Mouse (Mus musculus) neural tube, embryonic 13.5 days (tissue): ENCODE results near the gene Myo9a. TPM values are rescaled to one million over a fixed set of nuclear protein-coding genes. Genes with fewer than 3 reads are reported as not detected.

Experiments used
- ATAC-seq: fragments of 200-750 bp; cut with Nextera tagmentation; 2 replicates; pipeline ENCODE4 v1.8.0; 2017; ENCODE audit warnings: low read depth, mild to moderate bottlenecking, moderate TSS enrichment, moderate library complexity
- H3K27ac ChIP-seq: fragments of 300-500 bp; sonication (generic); replicated peaks from 2 replicates; pipeline ENCODE4 v1.5.1; 2015; ENCODE audit warnings: moderate library complexity, mild to moderate bottlenecking, inconsistent platforms
- H3K27me3 ChIP-seq: fragments of 300-500 bp; sonication (generic); 2 replicates; pipeline ENCODE4 v1.6.1; 2015; ENCODE audit warnings: mild to moderate bottlenecking, inconsistent platforms
- H3K36me3 ChIP-seq: fragments of 300-500 bp; sonication (generic); 2 replicates; pipeline ENCODE4 v1.6.1; 2015; ENCODE audit warnings: mild to moderate bottlenecking, inconsistent platforms
- H3K4me1 ChIP-seq: fragments of 300-500 bp; sonication (generic); replicated peaks from 2 replicates; pipeline ENCODE4 v1.6.1; 2015; ENCODE audit warnings: inconsistent platforms
- H3K4me2 ChIP-seq: fragments of 300-500 bp; sonication (generic); 2 replicates; pipeline ENCODE4 v1.6.1; 2015; ENCODE audit warnings: inconsistent platforms, mild to moderate bottlenecking, moderate library complexity
- H3K4me3 ChIP-seq: fragments of 300-500 bp; sonication (generic); 2 replicates; pipeline ENCODE4 v1.5.1; 2015; ENCODE audit warnings: mild to moderate bottlenecking, inconsistent platforms
- H3K9ac ChIP-seq: fragments of 300-500 bp; sonication (generic); 2 replicates; pipeline ENCODE4 v1.6.1; 2015; ENCODE audit warnings: moderate library complexity, mild to moderate bottlenecking, inconsistent platforms
- H3K9me3 ChIP-seq: fragments of 300-500 bp; sonication (generic); 2 replicates; pipeline ENCODE4 v1.6.1; 2016; ENCODE audit warnings: inconsistent platforms
- WGBS: fragments of 180-500 bp; shearing (Covaris S2); methylation state at CpG from one replicate; pipeline ENCODE4 v1.1.7; 2015; 5-methylcytosine and 5-hydroxymethylcytosine counted together
- polyA plus RNA-seq: library from polyadenylated mRNA; unstranded; fragments of >200 nt; fragmentation: Nextera tagmentation; extraction: Ambion mirVana; gene quantifications from 2 replicates; pipeline ENCODE4 v1.2.1, GENCODE M21; 2015

The Myo9a gene
- polyA plus RNA-seq, 1 experiment from 2014 or later = 23.4 TPM

DNA sequence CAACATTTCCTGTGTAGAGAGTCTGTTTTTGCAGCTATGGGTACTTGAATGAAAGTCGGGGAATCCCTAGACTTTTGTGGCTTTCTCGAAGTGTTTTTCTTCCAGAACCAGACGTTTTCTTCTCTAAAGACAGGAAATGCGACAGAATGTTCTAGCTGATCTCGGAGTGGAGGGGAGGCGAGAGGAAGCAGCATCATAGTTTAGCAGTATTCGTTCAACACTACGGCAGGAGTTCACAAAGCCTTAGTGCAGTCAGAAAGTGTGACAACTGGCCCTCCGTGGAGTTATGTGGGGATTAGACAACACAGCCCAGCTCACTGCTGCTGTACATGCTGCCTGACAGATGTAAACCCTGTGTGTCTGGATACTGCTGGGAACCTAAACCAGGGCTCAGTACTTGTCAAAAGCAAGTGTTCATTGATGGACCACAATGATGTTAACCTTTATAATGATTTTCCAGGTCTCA lies 191.2 kb downstream of the Myo9a start:
- no peak overlapping the region for H3K27ac ChIP-seq
- H3K4me1 ChIP-seq = peaks cover 6% of the 10 kb centered on the region
- no peaks in the 10 kb centered on the region for H3K9me3 ChIP-seq
- no peak overlapping the region for H3K9ac ChIP-seq
- no peak overlapping the region for H3K4me2 ChIP-seq
- 69% methylated on average over 9 of the region's 9 CpGs for WGBS
- no peaks in the 10 kb centered on the region for H3K36me3 ChIP-seq
- no peak for ATAC-seq
- no peaks in the 10 kb centered on the region for H3K27me3 ChIP-seq
- no peak overlapping the region for H3K4me3 ChIP-seq

DNA sequence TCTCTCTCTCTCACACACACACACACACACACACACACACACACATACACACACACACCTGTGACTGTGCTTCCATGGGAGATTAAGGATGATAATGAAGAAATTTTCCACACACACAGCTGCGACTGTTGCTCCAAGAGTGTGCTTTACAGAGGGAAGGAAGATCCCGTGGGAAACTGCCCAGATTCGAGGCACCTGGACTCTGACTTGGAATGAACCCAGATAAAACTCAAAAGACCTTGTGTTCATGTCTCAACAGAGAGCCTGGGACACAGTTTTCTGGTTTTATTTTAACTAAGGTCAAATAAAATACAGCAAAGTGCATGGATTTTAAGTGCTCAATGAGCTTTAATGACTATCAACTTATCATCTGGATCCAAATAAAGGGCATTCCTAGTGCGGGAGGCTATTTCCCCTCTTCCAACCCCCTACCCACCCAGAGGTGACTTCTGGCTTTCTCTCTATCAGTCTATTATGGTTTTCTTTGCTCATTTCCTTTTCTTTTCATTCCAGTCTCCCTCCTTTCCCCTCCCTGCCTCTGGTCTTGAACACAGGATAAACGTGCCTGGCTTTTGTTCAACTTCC lies 191.9 kb downstream of the Myo9a start:
- peaks cover 6% of the 10 kb centered on the region for H3K4me1 ChIP-seq
- no peak overlapping the region for H3K4me2 ChIP-seq
- H3K9ac ChIP-seq = no peak overlapping the region
- no peak for ATAC-seq
- 49% methylated on average over 5 of the region's 5 CpGs for WGBS
- no peak overlapping the region for H3K27ac ChIP-seq
- H3K36me3 ChIP-seq = no peaks in the 10 kb centered on the region
- H3K27me3 ChIP-seq = no peaks in the 10 kb centered on the region
- H3K9me3 ChIP-seq = no peaks in the 10 kb centered on the region
- no peak overlapping the region for H3K4me3 ChIP-seq

- H3K27me3 ChIP-seq = no peaks in the 10 kb centered on the region
- H3K9me3 ChIP-seq = no peaks in the 10 kb centered on the region
- no peak overlapping the region for H3K9ac ChIP-seq
- no peak overlapping the region for H3K4me2 ChIP-seq
- no peak overlapping the region for H3K27ac ChIP-seq
- no peaks in the 10 kb centered on the region for H3K36me3 ChIP-seq
- H3K4me3 ChIP-seq = no peak overlapping the region
- peaks cover 6% of the 10 kb centered on the region for H3K4me1 ChIP-seq
- no peak for ATAC-seq
- WGBS = 87% methylated on average over 6 of the region's 6 CpGs
These were observed 193.1 kb downstream of the Myo9a start for GRCm38 (mm10) chr9:59943826-59944225.

DNA sequence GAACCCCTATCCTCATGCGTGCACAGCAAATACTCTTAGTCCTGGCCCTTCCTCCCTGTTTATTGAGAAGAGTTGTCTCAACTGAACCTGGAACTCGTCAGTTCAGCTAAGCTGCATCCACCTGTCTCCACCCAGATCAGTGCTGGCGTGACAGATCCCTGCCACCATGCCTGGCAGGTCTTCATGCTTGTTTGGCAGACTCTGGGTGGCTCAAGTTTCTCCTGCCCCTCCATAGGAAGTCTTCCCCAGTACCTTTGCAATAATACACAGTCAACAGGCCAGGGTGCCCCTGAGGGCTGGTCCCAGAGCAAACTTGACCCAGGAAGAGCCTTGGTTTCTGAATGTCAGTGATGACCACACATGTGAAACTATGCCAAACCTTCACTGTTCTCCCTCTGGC lies 194.5 kb downstream of the Myo9a start:
- no peak for ATAC-seq
- WGBS = 82% methylated on average over 3 of the region's 3 CpGs
- no peaks in the 10 kb centered on the region for H3K27me3 ChIP-seq

GRCm38 (mm10) chr9:59947271-59947670 lies 196.6 kb downstream of the Myo9a start:
- Histone ChIP-seq H3K4me2 (no peak overlapping the region), H3K4me1 (peaks cover 6% of the 10 kb centered on the region), H3K36me3 (no peaks in the 10 kb centered on the region), H3K4me3 (no peak overlapping the region), H3K27ac (no peak overlapping the region), H3K9me3 (no peaks in the 10 kb centered on the region), H3K9ac (no peak overlapping the region), H3K27me3 (no peaks in the 10 kb centered on the region)
- 90% methylated on average over 8 of the region's 8 CpGs for WGBS
- ATAC-seq = no peak

More for the DNA sequence above, 194.5 kb downstream of the Myo9a start:
- H3K4me3 ChIP-seq = no peak overlapping the region
- H3K4me1 ChIP-seq = peaks cover 6% of the 10 kb centered on the region
- no peaks in the 10 kb centered on the region for H3K9me3 ChIP-seq
- no peak overlapping the region for H3K27ac ChIP-seq
- H3K4me2 ChIP-seq = no peak overlapping the region
- no peak overlapping the region for H3K9ac ChIP-seq
- no peaks in the 10 kb centered on the region for H3K36me3 ChIP-seq

DNA sequence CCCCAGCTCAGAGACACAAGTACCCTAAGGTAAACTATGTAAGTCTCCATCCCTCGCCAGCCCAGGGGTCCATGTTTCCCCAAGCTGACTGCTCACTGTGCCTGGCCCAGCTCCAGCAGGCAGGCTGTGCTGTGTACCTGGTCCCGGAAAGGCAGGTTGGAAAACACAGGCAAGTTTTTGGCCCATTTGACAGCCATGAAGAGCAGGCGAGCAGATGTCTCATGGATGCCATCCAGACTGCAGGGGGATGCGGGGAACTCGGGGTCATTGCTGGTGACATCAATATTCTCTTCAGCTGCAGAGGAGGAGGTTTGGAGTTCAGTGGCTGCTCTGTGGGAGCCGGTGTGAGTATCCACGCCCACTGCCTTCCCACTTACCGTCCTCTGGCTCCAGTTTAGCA lies 197.5 kb downstream of the Myo9a start:
- no peak overlapping the region for H3K9ac ChIP-seq
- H3K4me2 ChIP-seq = no peak overlapping the region
- no peaks in the 10 kb centered on the region for H3K27me3 ChIP-seq
- ATAC-seq = no peak
- no peaks in the 10 kb centered on the region for H3K36me3 ChIP-seq
- 69% methylated on average over 8 of the region's 8 CpGs for WGBS
- H3K27ac ChIP-seq = no peak overlapping the region
- H3K9me3 ChIP-seq = no peaks in the 10 kb centered on the region
- H3K4me3 ChIP-seq = no peak overlapping the region
- H3K4me1 ChIP-seq = no peaks in the 10 kb centered on the region

- H3K27ac ChIP-seq = no peak overlapping the region
- no peaks in the 10 kb centered on the region for H3K4me1 ChIP-seq
- WGBS = 89% methylated on average over 17 of the region's 17 CpGs
- no peak overlapping the region for H3K9ac ChIP-seq
- H3K36me3 ChIP-seq = no peaks in the 10 kb centered on the region
- H3K27me3 ChIP-seq = no peaks in the 10 kb centered on the region
- no peak overlapping the region for H3K4me2 ChIP-seq
- H3K4me3 ChIP-seq = no peak overlapping the region
- H3K9me3 ChIP-seq = no peaks in the 10 kb centered on the region
- no peak for ATAC-seq
These were observed 198.1 kb downstream of the Myo9a start for GRCm38 (mm10) chr9:59948691-59949250.

DNA sequence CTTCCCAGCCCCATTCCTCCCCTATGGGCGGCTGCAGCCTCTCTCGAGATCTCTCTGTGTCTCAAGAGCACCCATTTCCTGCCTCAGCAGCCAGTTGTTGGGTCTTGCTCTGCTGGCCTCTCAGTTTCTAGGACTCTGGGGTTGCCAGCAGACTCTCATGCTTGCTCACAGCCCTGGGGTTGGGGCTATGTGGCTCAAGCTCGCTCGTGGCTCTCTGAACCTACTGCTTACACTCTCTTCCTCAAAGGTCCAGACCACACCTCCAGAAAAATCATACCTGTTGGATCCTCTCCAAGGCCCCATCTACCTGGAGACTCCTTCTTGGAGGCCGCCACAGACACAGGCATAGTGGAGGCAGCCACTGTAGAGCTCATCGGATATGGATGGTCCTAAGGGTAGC lies 198.8 kb downstream of the Myo9a start:
- Histone ChIP-seq H3K4me1 (no peaks in the 10 kb centered on the region), H3K27me3 (no peaks in the 10 kb centered on the region), H3K4me3 (no peak overlapping the region), H3K9ac (no peak overlapping the region), H3K36me3 (no peaks in the 10 kb centered on the region), H3K4me2 (no peak overlapping the region), H3K9me3 (no peaks in the 10 kb centered on the region), H3K27ac (no peak overlapping the region)
- WGBS = 88% methylated on average over 6 of the region's 6 CpGs
- no peak for ATAC-seq

DNA sequence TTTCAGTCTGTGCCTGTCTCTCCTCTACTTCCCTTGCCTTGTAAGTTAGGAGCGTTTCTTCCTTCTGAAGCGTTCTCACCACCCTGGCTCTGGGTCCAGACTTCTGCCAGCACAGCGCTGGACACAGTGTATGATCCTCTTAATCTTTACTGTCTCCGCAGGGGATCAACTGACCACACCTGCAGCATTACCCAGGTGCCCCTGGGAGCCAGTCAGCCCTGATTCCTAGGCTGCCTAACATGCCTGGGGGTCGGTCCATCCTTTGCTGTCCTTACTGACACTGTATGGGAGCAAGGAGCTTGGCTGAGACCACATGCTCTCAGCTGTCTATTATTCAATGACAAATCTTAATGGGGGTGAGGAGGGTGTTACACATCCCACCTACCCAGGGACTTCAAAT lies 199.3 kb downstream of the Myo9a start:
- ATAC-seq = no peak
- Histone ChIP-seq H3K36me3 (no peaks in the 10 kb centered on the region), H3K4me2 (no peak overlapping the region), H3K9ac (no peak overlapping the region), H3K4me1 (no peaks in the 10 kb centered on the region), H3K9me3 (no peaks in the 10 kb centered on the region), H3K27me3 (no peaks in the 10 kb centered on the region), H3K27ac (no peak overlapping the region), H3K4me3 (no peak overlapping the region)
- WGBS = 84% methylated on average over 5 of the region's 5 CpGs

DNA sequence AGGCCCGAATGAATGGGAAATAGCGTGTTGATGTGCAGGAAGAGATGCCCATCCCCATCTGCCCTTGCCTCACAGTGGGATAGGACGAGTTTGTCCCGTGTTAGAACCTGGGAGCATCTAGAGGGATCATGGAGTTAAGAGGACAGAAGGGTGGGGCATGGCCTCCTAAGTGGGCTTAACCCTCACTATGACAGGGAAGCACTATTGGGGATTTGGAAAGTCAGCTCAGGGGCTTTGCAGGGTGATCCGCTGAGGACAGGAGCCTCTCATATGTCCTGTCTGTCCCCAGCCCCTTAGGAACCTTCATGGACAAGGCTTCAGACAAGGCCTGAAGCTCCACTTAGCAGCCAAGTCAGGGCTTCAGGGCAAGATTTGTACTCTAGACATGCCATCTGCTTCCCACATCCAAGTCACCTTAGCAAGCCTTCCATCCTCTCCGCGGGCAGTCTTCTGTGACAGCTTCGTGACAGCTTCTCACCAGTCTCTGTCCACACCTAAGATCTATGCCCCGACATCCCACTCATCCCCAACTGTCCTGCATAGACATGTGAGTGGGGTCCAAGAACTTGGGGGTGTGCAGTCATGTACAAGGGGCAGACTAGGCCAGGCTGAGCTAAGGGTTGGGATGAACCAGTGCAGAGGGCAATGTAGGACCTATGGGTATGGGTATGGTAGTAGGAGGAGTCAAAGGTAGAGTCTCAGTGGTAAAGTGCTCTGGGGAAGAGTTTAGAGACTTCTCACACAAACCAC lies 200.5 kb downstream of the Myo9a start:
- no peak overlapping the region for H3K27ac ChIP-seq
- no peak overlapping the region for H3K4me3 ChIP-seq
- 90% methylated on average over 9 of the region's 9 CpGs for WGBS
- H3K27me3 ChIP-seq = no peaks in the 10 kb centered on the region
- no peak overlapping the region for H3K9ac ChIP-seq
- H3K36me3 ChIP-seq = no peaks in the 10 kb centered on the region
- no peak for ATAC-seq
- H3K4me2 ChIP-seq = no peak overlapping the region
- 0 out of 2 replicates have a peak, but pooled peaks cover 5% of the 10 kb centered on the region for H3K4me1 ChIP-seq
- H3K9me3 ChIP-seq = no peaks in the 10 kb centered on the region

- Histone ChIP-seq H3K9ac (no peak overlapping the region), H3K36me3 (no peaks in the 10 kb centered on the region), H3K27me3 (no peaks in the 10 kb centered on the region), H3K4me3 (no peak overlapping the region), H3K4me1 (0 out of 2 replicates have a peak, but pooled peaks cover 5% of the 10 kb centered on the region), H3K4me2 (no peak overlapping the region), H3K27ac (no peak overlapping the region), H3K9me3 (no peaks in the 10 kb centered on the region)
- ATAC-seq = no peak
- 84% methylated on average over 4 of the region's 4 CpGs for WGBS
These were observed 201.2 kb downstream of the Myo9a start for GRCm38 (mm10) chr9:59951943-59952342.

GRCm38 (mm10) chr9:59952515-59953070 lies 201.9 kb downstream of the Myo9a start:
- no peaks in the 10 kb centered on the region for H3K36me3 ChIP-seq
- no peaks in the 10 kb centered on the region for H3K27me3 ChIP-seq
- H3K4me3 ChIP-seq = no peak overlapping the region
- no peak overlapping the region for H3K9ac ChIP-seq
- H3K4me1 ChIP-seq = 0 out of 2 replicates have a peak, but pooled peaks cover 5% of the 10 kb centered on the region
- 71% methylated on average over 8 of the region's 8 CpGs for whole genome bisulfite sequencing
- no peak overlapping the region for H3K27ac ChIP-seq
- H3K4me2 ChIP-seq = no peak overlapping the region
- no peak for ATAC-seq
- no peaks in the 10 kb centered on the region for H3K9me3 ChIP-seq
